Mouse (Mus musculus): ENCODE measurements at regions not wholly inside any gene's neighbourhood (a gene's known extent, or its start where the extent isn't known, plus 50 kb on each side); places are given as distances from the start of the nearest gene placed in this dataset.

- H3K27me3 ChIP-seq (ENCODE audit: control insufficient read depth, insufficient read depth, low read depth, low read length), result no peaks in the 10 kb centered on the region
- H3K4me3 ChIP-seq (ENCODE audit: low read length), result no peak overlapping the region
- no peak overlapping the region for H3K27ac ChIP-seq (ENCODE audit: low read length)
- no peaks in the 10 kb centered on the region for H3K36me3 ChIP-seq (ENCODE audit: control insufficient read depth, insufficient read depth, low read length)
- H3K4me1 ChIP-seq (replicated peaks; ENCODE audit: control insufficient read depth, insufficient read depth, low read length), result no peaks in the 10 kb centered on the region
- no peaks in the 10 kb centered on the region; the same call in 1 of the 2 replicates for H3K9me3 ChIP-seq (ENCODE audit: control insufficient read depth, low read length)
- H3K9ac ChIP-seq (ENCODE audit: low read length), result no peak overlapping the region
- no peak for ATAC-seq (ENCODE audit: low read depth)
- no peak overlapping the region for H3K4me2 ChIP-seq (ENCODE audit: low read depth, low read length)
- 36% methylated on average over 6 of the region's 6 CpGs for WGBS
Observed at GRCm38 (mm10) chr7:117320552-117320951, 60.2 kb upstream of the Xylt1 start.

Measured in lung, embryonic 16.5 days (tissue).